Mouse (Mus musculus): Measurements from ENCODE around the gene Tppp3. TPM values are rescaled to one million over a fixed set of nuclear protein-coding genes. Genes with fewer than 3 reads are reported as not detected.

The Tppp3 gene
- total RNA-seq, 2 experiments from 2014 or later = 36.1 to 42.5 TPM

- DNase-seq (ENCODE audit: extremely low spot score in 1 of 2, low spot score in 2 of 2) = no peak
- H3K4me3 ChIP-seq = no peak overlapping the region
- TF ChIP-seq CTCF (IDR thresholded peaks at IDR 0.05) = no peak
- intact Hi-C loops (cut with DNase I) = no loop called here
- H3K27ac ChIP-seq = no peak overlapping the region
Measured at GRCm38 (mm10) chr8:105506977-105507376, 35.7 kb upstream of the Tppp3 start.

GRCm38 (mm10) chr8:105504617-105505016 is 33.3 kb upstream of the Tppp3 start:
- H3K27ac ChIP-seq = no peak overlapping the region
- no peak overlapping the region for H3K4me3 ChIP-seq
- TF ChIP-seq CTCF (IDR thresholded peaks at IDR 0.05) = no peak
- DNase-seq (ENCODE audit: extremely low spot score in 1 of 2, low spot score in 2 of 2) = no peak
- intact Hi-C loops (cut with DNase I) = no loop called here

GRCm38 (mm10) chr8:105499787-105500186 is 28.5 kb upstream of the Tppp3 start:
- TF ChIP-seq CTCF (IDR thresholded peaks at IDR 0.05) = no peak
- DNase-seq (ENCODE audit: extremely low spot score in 1 of 2, low spot score in 2 of 2) = no peak
- intact Hi-C loops (cut with DNase I) = no loop called here
- Histone ChIP-seq H3K4me3 (no peak overlapping the region), H3K27ac (no peak overlapping the region)

- intact Hi-C loops (cut with DNase I) = no loop called here
- Histone ChIP-seq H3K27ac (peak within 1 kb of the TSS; percentile 83), H3K4me3 (peak within 1 kb of the TSS; percentile 98)
- peak; percentile 61 for TF ChIP-seq CTCF (IDR thresholded peaks at IDR 0.05)
- DNase-seq (ENCODE audit: extremely low spot score in 1 of 2, low spot score in 2 of 2) = peak; percentile 90 to 96
Measured at GRCm38 (mm10) chr8:105496439-105497180, 25.3 kb upstream of the Tppp3 start, which contains the start of gene Zdhhc1. Zdhhc1 (minus strand) TSS chr8:105496902.

GRCm38 (mm10) chr8:105495350-105496302 is 24.3 kb upstream of the Tppp3 start:
- H3K4me3 ChIP-seq = peak overlapping the region; percentile 98
- DNase-seq (ENCODE audit: extremely low spot score in 1 of 2, low spot score in 2 of 2) = no peak
- TF ChIP-seq CTCF (IDR thresholded peaks at IDR 0.05) = no peak
- intact Hi-C loops (cut with DNase I) = no loop called here
- peak overlapping the region; percentile 83; the same call in 1 of the 2 replicates for H3K27ac ChIP-seq

- DNase-seq (ENCODE audit: extremely low spot score in 1 of 2, low spot score in 2 of 2) = no peak
- intact Hi-C loops (cut with DNase I) = no loop called here
- TF ChIP-seq CTCF (IDR thresholded peaks at IDR 0.05) = no peak
- Histone ChIP-seq H3K4me3 (no peak overlapping the region), H3K27ac (no peak overlapping the region)
Measured at GRCm38 (mm10) chr8:105494566-105494965, 23.2 kb upstream of the Tppp3 start.

- no peak for DNase-seq (ENCODE audit: extremely low spot score in 1 of 2, low spot score in 2 of 2)
- Histone ChIP-seq H3K27ac (no peak overlapping the region), H3K4me3 (no peak overlapping the region)
- intact Hi-C loops (cut with DNase I) = no loop called here
- TF ChIP-seq CTCF (IDR thresholded peaks at IDR 0.05) = no peak
Measured at GRCm38 (mm10) chr8:105493495-105493894, 22.2 kb upstream of the Tppp3 start.

- intact Hi-C loops (cut with DNase I) = no loop called here
- TF ChIP-seq CTCF (IDR thresholded peaks at IDR 0.05) = no peak
- no peak overlapping the region for H3K4me3 ChIP-seq
- DNase-seq (ENCODE audit: extremely low spot score in 1 of 2, low spot score in 2 of 2) = no peak
- no peak overlapping the region for H3K27ac ChIP-seq
Measured at GRCm38 (mm10) chr8:105489281-105489680, 18.0 kb upstream of the Tppp3 start.

GRCm38 (mm10) chr8:105488082-105488481 is 16.8 kb upstream of the Tppp3 start:
- Histone ChIP-seq H3K27ac (no peak overlapping the region), H3K4me3 (no peak overlapping the region)
- intact Hi-C loops (cut with DNase I) = no loop called here
- no peak for TF ChIP-seq CTCF (IDR thresholded peaks at IDR 0.05)
- DNase-seq (ENCODE audit: extremely low spot score in 1 of 2, low spot score in 2 of 2) = no peak

- intact Hi-C loops (cut with DNase I) = no loop called here
- TF ChIP-seq CTCF (IDR thresholded peaks at IDR 0.05) = peak; percentile 47
- Histone ChIP-seq H3K4me3 (no peak overlapping the region), H3K27ac (no peak overlapping the region)
- DNase-seq (ENCODE audit: extremely low spot score in 1 of 2, low spot score in 2 of 2) = no peak
Measured at GRCm38 (mm10) chr8:105484392-105484791, 13.1 kb upstream of the Tppp3 start.

- Histone ChIP-seq H3K4me3 (no peak overlapping the region), H3K27ac (no peak overlapping the region)
- TF ChIP-seq CTCF (IDR thresholded peaks at IDR 0.05) = no peak
- no peak for DNase-seq (ENCODE audit: extremely low spot score in 1 of 2, low spot score in 2 of 2)
- intact Hi-C loops (cut with DNase I) = no loop called here
Measured at GRCm38 (mm10) chr8:105484030-105484368, 12.7 kb upstream of the Tppp3 start.
